Mouse (Mus musculus) hematopoietic stem cell, adult 5-6 weeks (primary cell): ENCODE results near the gene Lrg1. TPM values are rescaled to one million over a fixed set of nuclear protein-coding genes. Genes with fewer than 3 reads are reported as not detected.

ENCODE experiments used
- total RNA-seq: library from RNA; stranded (forward); fragments of 172-1452, 232-1000 nt; gene quantifications from 2 replicates; pipeline ENCODE4 v1.2.3, GENCODE M21; 2017

Gene Lrg1
- total RNA-seq, 1 experiment from 2014 or later: 1.9 TPM

Other genes starting within 250 kb of the Lrg1 start
- 10.6 and 17.1 TPM in 2 replicates for gene Zfp119a, start 243.1 kb downstream of the Lrg1 start, total RNA-seq
- gene Zfp959, start 229.9 kb downstream of the Lrg1 start, total RNA-seq: 12.4 and 27.8 TPM in 2 replicates
- gene Zfp119b, start 172.5 kb downstream of the Lrg1 start, total RNA-seq: 7.8 and 8.4 TPM in 2 replicates
- 12.8 and 22.6 TPM in 2 replicates for gene Ebi3, start 169.4 kb downstream of the Lrg1 start, total RNA-seq
- 24.3 and 29.5 TPM in 2 replicates for gene Yju2, start 162.9 kb downstream of the Lrg1 start, total RNA-seq
- 0.79 TPM in 1 of 2 replicates, not detected in the other for gene Shd, start 151.5 kb downstream of the Lrg1 start, total RNA-seq
- not detected in 2 replicates for gene Fsd1, start 135.5 kb downstream of the Lrg1 start, total RNA-seq
- 1.1 and 1.9 TPM in 2 replicates for gene Stap2, start 116.4 kb downstream of the Lrg1 start, total RNA-seq
- 73.7 and 97.0 TPM in 2 replicates for gene Mpnd, start 116.3 kb downstream of the Lrg1 start, total RNA-seq
- 29.6 and 37.1 TPM in 2 replicates for gene Sh3gl1, start 85.4 kb downstream of the Lrg1 start, total RNA-seq
- 24.5 and 29.7 TPM in 2 replicates for gene Chaf1a, start 81.6 kb downstream of the Lrg1 start, total RNA-seq
- gene Ubxn6, start 47.0 kb downstream of the Lrg1 start, total RNA-seq: 22.1 and 51.5 TPM in 2 replicates
- gene Hdgfl2, start 42.4 kb downstream of the Lrg1 start, total RNA-seq: 73.0 and 136 TPM in 2 replicates
- gene Plin4, start 12.2 kb downstream of the Lrg1 start, total RNA-seq: not detected in 2 replicates
- gene Plin5, start 4.4 kb downstream of the Lrg1 start, total RNA-seq: not detected in 2 replicates
- gene Sema6b, start 18.3 kb upstream of the Lrg1 start, total RNA-seq: 0.99 and 2.1 TPM in 2 replicates
- gene Tnfaip8l1, start 40.5 kb upstream of the Lrg1 start, total RNA-seq: 2.6 and 2.9 TPM in 2 replicates
- gene Mydgf, start 61.9 kb upstream of the Lrg1 start, total RNA-seq: 21.7 and 31.0 TPM in 2 replicates
- 9.7 TPM in 2 replicates for gene Dpp9, start 96.9 kb upstream of the Lrg1 start, total RNA-seq
- gene Fem1a, start 134.8 kb upstream of the Lrg1 start, total RNA-seq: 16.4 and 17.1 TPM in 2 replicates
- gene Ticam1, start 154.8 kb upstream of the Lrg1 start, total RNA-seq: 3.5 and 6.1 TPM in 2 replicates
- 17.1 and 23.8 TPM in 2 replicates for gene Plin3, start 170.9 kb upstream of the Lrg1 start, total RNA-seq
- not detected in 2 replicates for gene Arrdc5, start 178.3 kb upstream of the Lrg1 start, total RNA-seq
- gene Uhrf1, start 181.3 kb upstream of the Lrg1 start, total RNA-seq: 116 and 147 TPM in 2 replicates
- gene Kdm4b, start 204.1 kb upstream of the Lrg1 start, total RNA-seq: 12.1 and 13.6 TPM in 2 replicates